Mouse (Mus musculus): ENCODE results near the gene Slc12a9.

- TF ChIP-seq CTCF (IDR thresholded peaks at IDR 0.05; ENCODE audit: borderline replicate concordance, extremely low read depth, insufficient read depth, insufficient read length) (no peak), POLR2A (IDR thresholded peaks at IDR 0.05; ENCODE audit: borderline replicate concordance, extremely low read depth, insufficient read depth, insufficient read length, poor library complexity, severe bottlenecking) (no peak)
These were observed 25.0 kb downstream of the Slc12a9 start for GRCm38 (mm10) chr5:137308356-137308755.
